Mouse (Mus musculus) ES-Bruce4 (cell line): ENCODE data around the gene Foxp1. TPM values are rescaled to one million over a fixed set of nuclear protein-coding genes. Genes with fewer than 3 reads are reported as not detected.

ENCODE experiments used
- H3K27ac ChIP-seq: 2 replicates; pipeline ENCODE4 v1.5.1; 2012; ENCODE audit warnings: low read length, inconsistent platforms; ENCODE audit not compliant: insufficient read depth
- H3K27me3 ChIP-seq: 2 replicates; pipeline ENCODE4 v1.6.1; 2012; ENCODE audit warnings: mild to moderate bottlenecking, low read length, inconsistent platforms; ENCODE audit not compliant: control insufficient read depth, poor library complexity, insufficient read depth, severe bottlenecking
- H3K36me3 ChIP-seq: 2 replicates; pipeline ENCODE4 v1.6.1; 2012; ENCODE audit warnings: inconsistent platforms, mild to moderate bottlenecking, low read length, moderate library complexity; ENCODE audit not compliant: control insufficient read depth, poor library complexity, insufficient read depth, severe bottlenecking
- H3K4me1 ChIP-seq: one replicate; pipeline ENCODE4 v1.8.1; 2011; ENCODE audit warnings: low read length; ENCODE audit not compliant: control insufficient read depth, insufficient read depth
- H3K4me3 ChIP-seq: 2 replicates; pipeline ENCODE4 v1.5.1; 2011; ENCODE audit warnings: low read depth, mild to moderate bottlenecking, low read length
- H3K9ac ChIP-seq: 2 replicates; pipeline ENCODE4 v1.6.1; 2012; ENCODE audit warnings: low read depth, mild to moderate bottlenecking, inconsistent platforms; ENCODE audit not compliant: poor library complexity, severe bottlenecking
- H3K9me3 ChIP-seq: replicated peaks from 2 replicates; pipeline ENCODE4 v1.6.1; 2012; ENCODE audit warnings: mild to moderate bottlenecking, low read length, inconsistent platforms; ENCODE audit not compliant: control insufficient read depth, poor library complexity, insufficient read depth, severe bottlenecking
- CTCF ChIP-seq: IDR thresholded peaks from one replicate; pipeline ENCODE4 v1.8.1; 2011; ENCODE audit warnings: low read depth, low read length
- EP300 ChIP-seq: IDR thresholded peaks from 2 replicates; pipeline ENCODE4 v1.6.1; 2011; ENCODE audit warnings: low read depth, low read length; ENCODE audit not compliant: insufficient read depth
- POLR2A ChIP-seq: IDR thresholded peaks from one replicate; pipeline ENCODE4 v1.8.1; 2011; ENCODE audit warnings: low read length; ENCODE audit not compliant: insufficient read depth
- polyA plus RNA-seq: library from polyadenylated mRNA; stranded (reverse); fragments of >200 nt; gene quantifications from 2 replicates; pipeline ENCODE4 v1.2.4, GENCODE M21; 2011; ENCODE audit warnings: low read depth; ENCODE audit not compliant: missing spikeins, insufficient read depth, insufficient read length

The Foxp1 gene
- polyA plus RNA-seq, 1 experiment, result 33.5 TPM

GRCm38 (mm10) chr6:99299196-99299595 lies 223.3 kb downstream of the Foxp1 start:
- no peaks in the 10 kb centered on the region for H3K27me3 ChIP-seq
- no peaks in the 10 kb centered on the region for H3K36me3 ChIP-seq
- H3K9me3 ChIP-seq, result no peaks in the 10 kb centered on the region
- no peak overlapping the region for H3K27ac ChIP-seq
- H3K4me1 ChIP-seq, result no peaks in the 10 kb centered on the region
- TF ChIP-seq EP300, result no peak
- no peak for TF ChIP-seq CTCF
- no peak for TF ChIP-seq POLR2A
- no peak overlapping the region for H3K4me3 ChIP-seq
- H3K9ac ChIP-seq, result no peak overlapping the region

- Histone ChIP-seq H3K9ac (no peak overlapping the region), H3K36me3 (no peaks in the 10 kb centered on the region), H3K27ac (no peak overlapping the region), H3K4me3 (no peak overlapping the region), H3K9me3 (no peaks in the 10 kb centered on the region), H3K27me3 (no peaks in the 10 kb centered on the region), H3K4me1 (no peaks in the 10 kb centered on the region)
- no peak for TF ChIP-seq POLR2A
- no peak for TF ChIP-seq EP300
- no peak for TF ChIP-seq CTCF
Observed at GRCm38 (mm10) chr6:99297535-99297934, 225.0 kb downstream of the Foxp1 start.

GRCm38 (mm10) chr6:99295495-99295894 lies 227.0 kb downstream of the Foxp1 start:
- H3K4me1 ChIP-seq, result no peaks in the 10 kb centered on the region

GRCm38 (mm10) chr6:99289220-99289619 lies 233.3 kb downstream of the Foxp1 start:
- Histone ChIP-seq H3K27ac (no peak overlapping the region), H3K27me3 (no peaks in the 10 kb centered on the region; the same call in 1 of the 2 replicates), H3K9ac (no peak overlapping the region), H3K4me1 (no peaks in the 10 kb centered on the region), H3K9me3 (0 out of 2 replicates have a peak, but pooled peaks cover 2% of the 10 kb centered on the region), H3K36me3 (no peaks in the 10 kb centered on the region), H3K4me3 (no peak overlapping the region)
- no peak for TF ChIP-seq POLR2A
- no peak for TF ChIP-seq CTCF
- TF ChIP-seq EP300, result no peak

More at GRCm38 (mm10) chr6:99295495-99295894, 227.0 kb downstream of the Foxp1 start:
- no peaks in the 10 kb centered on the region for H3K36me3 ChIP-seq
- no peak overlapping the region for H3K4me3 ChIP-seq
- no peaks in the 10 kb centered on the region for H3K9me3 ChIP-seq
- H3K27me3 ChIP-seq, result no peaks in the 10 kb centered on the region
- TF ChIP-seq EP300 (no peak), CTCF (no peak), POLR2A (no peak)
- no peak overlapping the region for H3K9ac ChIP-seq
- H3K27ac ChIP-seq, result no peak overlapping the region

- no peak overlapping the region for H3K9ac ChIP-seq
- H3K4me1 ChIP-seq, result no peaks in the 10 kb centered on the region
- H3K9me3 ChIP-seq, result 0 out of 2 replicates have a peak, but pooled peaks cover 2% of the 10 kb centered on the region
Observed at GRCm38 (mm10) chr6:99285026-99285425, 237.5 kb downstream of the Foxp1 start.

GRCm38 (mm10) chr6:99284019-99284418 lies 238.5 kb downstream of the Foxp1 start:
- Histone ChIP-seq H3K27me3 (no peaks in the 10 kb centered on the region; the same call in 1 of the 2 replicates), H3K9ac (no peak overlapping the region), H3K9me3 (0 out of 2 replicates have a peak, but pooled peaks cover 2% of the 10 kb centered on the region), H3K36me3 (no peaks in the 10 kb centered on the region), H3K4me3 (no peak overlapping the region), H3K27ac (no peak overlapping the region), H3K4me1 (no peaks in the 10 kb centered on the region)
- TF ChIP-seq EP300, result no peak
- TF ChIP-seq CTCF, result no peak
- TF ChIP-seq POLR2A, result no peak

More at GRCm38 (mm10) chr6:99285026-99285425, 237.5 kb downstream of the Foxp1 start:
- no peaks in the 10 kb centered on the region; the same call in 1 of the 2 replicates for H3K27me3 ChIP-seq
- TF ChIP-seq CTCF (no peak), EP300 (no peak), POLR2A (no peak)
- H3K4me3 ChIP-seq, result no peak overlapping the region
- no peak overlapping the region for H3K27ac ChIP-seq
- H3K36me3 ChIP-seq, result no peaks in the 10 kb centered on the region
